Mouse (Mus musculus): ENCODE measurements at regions not wholly inside any gene's neighbourhood (a gene's known extent, or its start where the extent isn't known, plus 50 kb on each side); places are given as distances from the start of the nearest gene placed in this dataset.

GRCm38 (mm10) chr8:103457176-103457575 lies 644.2 kb upstream of the Cdh5 start:
- Histone ChIP-seq H3K9ac (replicated peaks) (no peak overlapping the region), H3K27ac (replicated peaks) (no peak overlapping the region), H3K4me2 (replicated peaks) (no peak overlapping the region), H3K27me3 (peaks cover 23% of the 10 kb centered on the region; the same call in 1 of the 2 replicates), H3K4me3 (no peak overlapping the region), H3K36me3 (no peaks in the 10 kb centered on the region), H3K9me3 (no peaks in the 10 kb centered on the region), H3K4me1 (no peaks in the 10 kb centered on the region)
- WGBS: 69% methylated on average over 6 of the region's 6 CpGs
- no peak for ATAC-seq (ENCODE audit: low FRiP score, low read depth)

- Histone ChIP-seq H3K4me2 (replicated peaks) (no peak overlapping the region), H3K27me3 (peaks cover 22% of the 10 kb centered on the region), H3K9ac (replicated peaks) (no peak overlapping the region), H3K4me3 (no peak overlapping the region), H3K9me3 (no peaks in the 10 kb centered on the region), H3K27ac (replicated peaks) (no peak overlapping the region), H3K36me3 (no peaks in the 10 kb centered on the region), H3K4me1 (peaks cover 12% of the 10 kb centered on the region)
- no peak for ATAC-seq (ENCODE audit: low FRiP score, low read depth)
- WGBS: 68% methylated on average over 4 of the region's 4 CpGs
Observed at GRCm38 (mm10) chr8:103463557-103463956, 637.9 kb upstream of the Cdh5 start.

- peak; percentile 79 for ATAC-seq (ENCODE audit: low FRiP score, low read depth)
- Histone ChIP-seq H3K27ac (replicated peaks) (peak overlapping the region; percentile 27; the same call in 1 of the 2 replicates), H3K9me3 (no peaks in the 10 kb centered on the region), H3K4me3 (no peak overlapping the region), H3K4me2 (replicated peaks) (no peak overlapping the region), H3K9ac (replicated peaks) (no peak overlapping the region), H3K27me3 (peaks cover 24% of the 10 kb centered on the region), H3K36me3 (no peaks in the 10 kb centered on the region), H3K4me1 (peaks cover 12% of the 10 kb centered on the region)
- WGBS: 37% methylated on average over 2 of the region's 2 CpGs
Observed at GRCm38 (mm10) chr8:103464777-103465353, 636.6 kb upstream of the Cdh5 start.

- H3K9ac ChIP-seq (replicated peaks): no peak overlapping the region
- H3K27ac ChIP-seq (replicated peaks): no peak overlapping the region
- peaks cover 12% of the 10 kb centered on the region for H3K4me1 ChIP-seq
- H3K9me3 ChIP-seq: no peaks in the 10 kb centered on the region
- H3K27me3 ChIP-seq: peaks cover 20% of the 10 kb centered on the region
- WGBS: 44% methylated on average over 6 of the region's 6 CpGs
- H3K4me2 ChIP-seq (replicated peaks): no peak overlapping the region
- H3K36me3 ChIP-seq: no peaks in the 10 kb centered on the region
- no peak overlapping the region for H3K4me3 ChIP-seq
- peak; percentile 48 for ATAC-seq (ENCODE audit: low FRiP score, low read depth)
Observed at GRCm38 (mm10) chr8:103467536-103468160, 633.8 kb upstream of the Cdh5 start.

GRCm38 (mm10) chr8:103469049-103469448 lies 632.4 kb upstream of the Cdh5 start:
- Histone ChIP-seq H3K36me3 (no peaks in the 10 kb centered on the region), H3K4me1 (peaks cover 12% of the 10 kb centered on the region), H3K27me3 (peaks cover 15% of the 10 kb centered on the region), H3K4me2 (replicated peaks) (no peak overlapping the region), H3K4me3 (no peak overlapping the region), H3K9me3 (no peaks in the 10 kb centered on the region), H3K9ac (replicated peaks) (no peak overlapping the region), H3K27ac (replicated peaks) (no peak overlapping the region)
- ATAC-seq (ENCODE audit: low FRiP score, low read depth): no peak
- WGBS: 82% methylated on average over 1 of the region's 1 CpGs

GRCm38 (mm10) chr8:103470316-103470715 lies 631.1 kb upstream of the Cdh5 start:
- Histone ChIP-seq H3K4me2 (replicated peaks) (no peak overlapping the region), H3K27ac (replicated peaks) (no peak overlapping the region), H3K4me3 (no peak overlapping the region), H3K27me3 (peaks cover 18% of the 10 kb centered on the region), H3K9ac (replicated peaks) (no peak overlapping the region), H3K9me3 (no peaks in the 10 kb centered on the region), H3K4me1 (peaks cover 1% of the 10 kb centered on the region), H3K36me3 (no peaks in the 10 kb centered on the region)
- 78% methylated on average over 4 of the region's 4 CpGs for WGBS
- ATAC-seq (ENCODE audit: low FRiP score, low read depth): no peak

- H3K9me3 ChIP-seq: no peaks in the 10 kb centered on the region
- peak; percentile 16; the same call in 1 of the 2 replicates for ATAC-seq (ENCODE audit: low FRiP score, low read depth)
- peaks cover 10% of the 10 kb centered on the region; the same call in 1 of the 2 replicates for H3K27me3 ChIP-seq
- H3K4me3 ChIP-seq: no peak overlapping the region
- H3K27ac ChIP-seq (replicated peaks): no peak overlapping the region
- no peaks in the 10 kb centered on the region for H3K36me3 ChIP-seq
- no peak overlapping the region for H3K4me2 ChIP-seq (replicated peaks)
- H3K4me1 ChIP-seq: 0 out of 2 replicates have a peak, but pooled peaks cover 2% of the 10 kb centered on the region
- 80% methylated on average over 12 of the region's 12 CpGs for WGBS
- H3K9ac ChIP-seq (replicated peaks): no peak overlapping the region
Observed at GRCm38 (mm10) chr8:103475816-103476797, 625.3 kb upstream of the Cdh5 start.

GRCm38 (mm10) chr8:103482033-103482720 lies 619.2 kb upstream of the Cdh5 start:
- Histone ChIP-seq H3K27me3 (peaks cover 3% of the 10 kb centered on the region; the same call in 1 of the 2 replicates), H3K4me3 (no peak overlapping the region), H3K36me3 (no peaks in the 10 kb centered on the region), H3K27ac (replicated peaks) (no peak overlapping the region), H3K4me1 (peaks cover 9% of the 10 kb centered on the region), H3K9me3 (no peaks in the 10 kb centered on the region), H3K4me2 (replicated peaks) (no peak overlapping the region), H3K9ac (replicated peaks) (no peak overlapping the region)
- 24% methylated on average over 6 of the region's 6 CpGs for WGBS
- ATAC-seq (ENCODE audit: low FRiP score, low read depth): peak; percentile 58

- ATAC-seq (ENCODE audit: low FRiP score, low read depth): no peak
- Histone ChIP-seq H3K9me3 (no peaks in the 10 kb centered on the region), H3K4me1 (peaks cover 9% of the 10 kb centered on the region), H3K9ac (replicated peaks) (no peak overlapping the region), H3K36me3 (no peaks in the 10 kb centered on the region), H3K4me2 (replicated peaks) (no peak overlapping the region), H3K4me3 (no peak overlapping the region), H3K27me3 (0 out of 2 replicates have a peak, but pooled peaks cover 3% of the 10 kb centered on the region), H3K27ac (replicated peaks) (no peak overlapping the region)
- WGBS: 90% methylated on average over 5 of the region's 5 CpGs
Observed at GRCm38 (mm10) chr8:103485441-103485840, 616.0 kb upstream of the Cdh5 start.

- Histone ChIP-seq H3K9ac (replicated peaks) (no peak overlapping the region), H3K36me3 (no peaks in the 10 kb centered on the region), H3K9me3 (no peaks in the 10 kb centered on the region), H3K4me1 (no peaks in the 10 kb centered on the region), H3K27me3 (0 out of 2 replicates have a peak, but pooled peaks cover 3% of the 10 kb centered on the region), H3K4me3 (no peak overlapping the region), H3K4me2 (replicated peaks) (no peak overlapping the region), H3K27ac (replicated peaks) (no peak overlapping the region)
- ATAC-seq (ENCODE audit: low FRiP score, low read depth): no peak
- 73% methylated on average over 3 of the region's 3 CpGs for WGBS
Observed at GRCm38 (mm10) chr8:103489411-103489810, 612.0 kb upstream of the Cdh5 start.

- ATAC-seq (ENCODE audit: low FRiP score, low read depth): no peak
- no peak overlapping the region for H3K27ac ChIP-seq (replicated peaks)
Observed at GRCm38 (mm10) chr8:103492914-103493517, 608.4 kb upstream of the Cdh5 start.

More at GRCm38 (mm10) chr8:103492914-103493517, 608.4 kb upstream of the Cdh5 start:
- no peak overlapping the region for H3K9ac ChIP-seq (replicated peaks)
- H3K4me1 ChIP-seq: no peaks in the 10 kb centered on the region
- H3K36me3 ChIP-seq: no peaks in the 10 kb centered on the region
- 84% methylated on average over 7 of the region's 7 CpGs for WGBS
- no peak overlapping the region for H3K4me2 ChIP-seq (replicated peaks)
- no peak overlapping the region for H3K4me3 ChIP-seq
- 0 out of 2 replicates have a peak, but pooled peaks cover 3% of the 10 kb centered on the region for H3K27me3 ChIP-seq
- H3K9me3 ChIP-seq: no peaks in the 10 kb centered on the region
